Mouse (Mus musculus) liver, postnatal 0 days (tissue): ENCODE results near the gene Lrmda. TPM values are rescaled to one million over a fixed set of nuclear protein-coding genes. Genes with fewer than 3 reads are reported as not detected.

Experiments used
- ATAC-seq: fragments of 200-750 bp; cut with Nextera tagmentation; 2 replicates; pipeline ENCODE4 v1.8.0; 2017; ENCODE audit warnings: mild to moderate bottlenecking, moderate library complexity
- DNase-seq: peaks from one replicate; pipeline ENCODE4 v3.0.0-alpha.2; 2016
- H3K27ac ChIP-seq: fragments of 300-500 bp; sonication (generic); 2 replicates; pipeline ENCODE4 v1.5.1; 2014; ENCODE audit warnings: antibody characterized with exemption, moderate library complexity, mild to moderate bottlenecking, low read depth
- H3K27me3 ChIP-seq: fragments of 300-500 bp; sonication (generic); 2 replicates; pipeline ENCODE4 v1.6.1; 2014; ENCODE audit warnings: low read length, control low read depth, mixed read lengths; ENCODE audit not compliant: insufficient read depth
- H3K36me3 ChIP-seq: fragments of 300-500 bp; sonication (generic); replicated peaks from 2 replicates; pipeline ENCODE4 v1.6.1; 2014; ENCODE audit warnings: mild to moderate bottlenecking, control low read depth, low read length, moderate library complexity, mixed read lengths; ENCODE audit not compliant: insufficient read depth
- H3K4me1 ChIP-seq: fragments of 300-500 bp; sonication (generic); 2 replicates; pipeline ENCODE4 v1.6.1; 2014; ENCODE audit warnings: antibody characterized with exemption, mild to moderate bottlenecking, control low read depth; ENCODE audit not compliant: insufficient read depth
- H3K4me2 ChIP-seq: fragments of 300-500 bp; sonication (generic); 2 replicates; pipeline ENCODE4 v1.6.1; 2014; ENCODE audit warnings: low read depth, mild to moderate bottlenecking, low read length, moderate library complexity, mixed read lengths
- H3K4me3 ChIP-seq: fragments of 300-500 bp; sonication (generic); 2 replicates; pipeline ENCODE4 v1.5.1; 2014; ENCODE audit warnings: low read depth, low read length
- H3K9ac ChIP-seq: fragments of 300-500 bp; sonication (generic); replicated peaks from 2 replicates; pipeline ENCODE4 v1.6.1; 2014; ENCODE audit warnings: mild to moderate bottlenecking, moderate library complexity
- H3K9me3 ChIP-seq: fragments of 300-500 bp; sonication (generic); 2 replicates; pipeline ENCODE4 v1.6.1; 2016; ENCODE audit warnings: mild to moderate bottlenecking, control low read depth, low read length, mixed read lengths
- CTCF ChIP-seq: sonication (generic); IDR thresholded peaks from 2 replicates; pipeline ENCODE4 v1.5.1; 2016; ENCODE audit warnings: antibody characterized with exemption, low read depth
- EP300 ChIP-seq: IDR thresholded peaks from 2 replicates; pipeline ENCODE4 v1.6.1; 2016; ENCODE audit warnings: antibody characterized with exemption, low read depth, mild to moderate bottlenecking
- WGBS: fragments of 180-500 bp; shearing (Covaris S2); extraction: QIAGEN DNeasy Blood & Tissue Kit; methylation state at CpG from one replicate; pipeline ENCODE4 v1.1.7; 2014; ENCODE audit not compliant: insufficient replicate concordance; 5-methylcytosine and 5-hydroxymethylcytosine counted together
- polyA plus RNA-seq: library from polyadenylated mRNA; unstranded; fragments of >200 nt; fragmentation: Nextera tagmentation; extraction: Ambion mirVana; gene quantifications from 2 replicates; pipeline ENCODE4 v1.2.1, GENCODE M21; 2015

Gene Lrmda
- polyA plus RNA-seq, 1 experiment from 2014 or later, result 0.28 TPM

GRCm38 (mm10) chr14:22417706-22418105 is 398.2 kb downstream of the Lrmda start:
- ATAC-seq (no peak), DNase-seq (no peak)
- H3K4me3 ChIP-seq, result no peak overlapping the region
- no peaks in the 10 kb centered on the region for H3K36me3 ChIP-seq
- H3K27ac ChIP-seq, result no peak overlapping the region
- no peak overlapping the region for H3K9ac ChIP-seq
- no peaks in the 10 kb centered on the region for H3K4me1 ChIP-seq
- no peak overlapping the region for H3K4me2 ChIP-seq
- H3K9me3 ChIP-seq, result no peaks in the 10 kb centered on the region
- H3K27me3 ChIP-seq, result no peaks in the 10 kb centered on the region
- 83% methylated on average over 3 of the region's 3 CpGs for WGBS
- TF ChIP-seq CTCF (no peak), EP300 (no peak)

- Histone ChIP-seq H3K4me2 (no peak overlapping the region), H3K9me3 (no peaks in the 10 kb centered on the region), H3K36me3 (no peaks in the 10 kb centered on the region), H3K4me3 (no peak overlapping the region), H3K9ac (no peak overlapping the region), H3K27ac (no peak overlapping the region), H3K27me3 (no peaks in the 10 kb centered on the region), H3K4me1 (no peaks in the 10 kb centered on the region)
- no peak for TF ChIP-seq EP300
- TF ChIP-seq CTCF, result no peak
- ATAC-seq, result peak; percentile 87
- DNase-seq, result peak; percentile 15
- 58% methylated on average over 4 of the region's 4 CpGs for WGBS
Measured at GRCm38 (mm10) chr14:22421668-22422067, 402.2 kb downstream of the Lrmda start.

DNA sequence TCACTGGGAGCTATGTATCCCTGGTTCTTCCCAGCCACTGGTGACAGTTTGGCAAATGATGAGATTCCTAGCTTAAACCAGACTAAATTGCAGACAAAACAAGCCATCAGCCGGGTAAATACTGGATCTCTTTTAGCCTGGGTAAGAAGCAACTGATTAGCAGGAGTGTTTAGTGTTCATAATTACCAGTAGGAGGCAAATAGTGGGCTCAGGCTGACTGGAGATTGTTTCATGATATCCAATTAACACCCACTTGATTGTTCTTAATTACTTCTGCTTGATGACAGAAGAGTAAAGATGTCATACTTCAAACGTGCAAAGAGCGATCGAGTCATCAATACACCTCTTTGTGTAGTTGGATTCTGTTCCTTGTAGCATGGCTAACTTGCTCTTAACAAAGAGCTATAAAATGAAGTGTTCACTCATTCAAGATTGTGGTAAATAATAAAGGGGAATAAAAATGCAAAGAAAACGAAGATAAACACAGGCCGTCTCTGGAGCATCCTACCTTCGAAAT is 405.6 kb downstream of the Lrmda start:
- no peak for ATAC-seq
- WGBS, result 83% methylated on average over 7 of the region's 7 CpGs
- H3K4me2 ChIP-seq, result no peak overlapping the region
- no peaks in the 10 kb centered on the region for H3K9me3 ChIP-seq
- no peak overlapping the region for H3K4me3 ChIP-seq
- no peak overlapping the region for H3K9ac ChIP-seq
- no peak overlapping the region for H3K27ac ChIP-seq
- no peak for DNase-seq
- H3K36me3 ChIP-seq, result no peaks in the 10 kb centered on the region
- H3K4me1 ChIP-seq, result no peaks in the 10 kb centered on the region
- TF ChIP-seq EP300, result no peak
- TF ChIP-seq CTCF, result no peak
- H3K27me3 ChIP-seq, result no peaks in the 10 kb centered on the region

GRCm38 (mm10) chr14:22435441-22435840 is 415.9 kb downstream of the Lrmda start:
- DNase-seq, result no peak
- H3K9ac ChIP-seq, result no peak overlapping the region
- no peaks in the 10 kb centered on the region for H3K36me3 ChIP-seq
- no peak for ATAC-seq
- H3K4me2 ChIP-seq, result no peak overlapping the region
- no peaks in the 10 kb centered on the region for H3K27me3 ChIP-seq
- H3K27ac ChIP-seq, result no peak overlapping the region
- no peak overlapping the region for H3K4me3 ChIP-seq
- TF ChIP-seq EP300, result no peak
- TF ChIP-seq CTCF, result no peak
- no peaks in the 10 kb centered on the region for H3K9me3 ChIP-seq
- 56% methylated on average over 3 of the region's 3 CpGs for WGBS
- H3K4me1 ChIP-seq, result no peaks in the 10 kb centered on the region

DNA sequence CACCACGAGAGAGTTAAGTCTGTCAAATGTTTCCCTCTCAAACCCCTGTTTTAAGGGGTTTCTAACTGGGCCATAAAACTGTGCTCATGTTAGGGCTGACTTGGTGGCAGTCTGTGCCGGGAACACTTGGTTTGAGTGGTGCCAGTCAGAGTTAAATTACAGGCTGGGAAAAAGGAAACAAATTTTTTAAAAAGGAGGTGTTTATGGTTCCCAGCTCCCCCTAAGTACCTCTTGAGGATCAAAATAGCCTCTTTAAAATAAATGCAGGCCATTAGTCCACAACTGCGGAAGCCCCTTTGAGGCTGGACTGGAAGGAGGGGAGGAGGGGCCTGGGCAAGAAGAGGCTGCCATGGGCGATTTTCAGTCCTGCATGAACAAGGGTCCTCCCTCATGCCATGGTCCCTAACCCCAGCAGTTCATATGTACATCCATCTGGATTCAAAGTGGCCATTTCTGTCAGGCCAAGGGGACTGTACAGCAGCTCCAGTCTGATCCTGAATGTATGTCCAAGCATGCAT is 416.4 kb downstream of the Lrmda start:
- no peak overlapping the region for H3K4me2 ChIP-seq
- H3K27me3 ChIP-seq, result no peaks in the 10 kb centered on the region
- H3K4me3 ChIP-seq, result no peak overlapping the region
- ATAC-seq, result no peak
- DNase-seq, result no peak
- H3K9me3 ChIP-seq, result no peaks in the 10 kb centered on the region
- TF ChIP-seq EP300 (no peak), CTCF (no peak)
- H3K27ac ChIP-seq, result no peak overlapping the region
- no peaks in the 10 kb centered on the region for H3K4me1 ChIP-seq
- 51% methylated on average over 4 of the region's 4 CpGs for WGBS
- no peaks in the 10 kb centered on the region for H3K36me3 ChIP-seq
- H3K9ac ChIP-seq, result no peak overlapping the region

GRCm38 (mm10) chr14:22440341-22440999 is 421.0 kb downstream of the Lrmda start:
- Histone ChIP-seq H3K36me3 (no peaks in the 10 kb centered on the region), H3K27me3 (no peaks in the 10 kb centered on the region), H3K4me1 (no peaks in the 10 kb centered on the region), H3K27ac (no peak overlapping the region), H3K9me3 (no peaks in the 10 kb centered on the region), H3K9ac (no peak overlapping the region), H3K4me3 (no peak overlapping the region), H3K4me2 (no peak overlapping the region)
- TF ChIP-seq CTCF, result no peak
- no peak for TF ChIP-seq EP300
- WGBS, result 36% methylated on average over 18 of the region's 18 CpGs
- ATAC-seq (no peak), DNase-seq (no peak)
